Mouse (Mus musculus): ENCODE data around the gene Mast4. TPM values are rescaled to one million over a fixed set of nuclear protein-coding genes. Genes with fewer than 3 reads are reported as not detected.

The Mast4 gene
- polyA plus RNA-seq, 1 experiment = 0.27 TPM

DNA sequence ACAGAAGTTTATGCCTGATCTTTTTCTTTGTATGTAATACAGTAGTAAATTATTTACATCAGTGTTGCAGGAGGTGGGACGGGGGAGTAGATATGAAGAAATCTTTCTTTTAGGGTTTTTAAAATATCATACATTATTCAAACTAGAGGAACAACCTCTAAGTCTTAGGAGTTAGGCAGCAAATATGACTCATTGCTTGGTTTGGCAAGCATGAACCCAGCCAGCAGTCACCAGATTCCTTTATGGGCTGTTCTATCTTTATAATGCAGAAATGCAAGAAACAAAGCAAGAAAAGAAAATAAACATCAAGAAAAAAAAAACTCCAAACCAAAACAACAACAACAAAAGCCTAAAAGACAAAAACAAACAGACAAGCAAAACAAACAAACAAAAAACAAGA, 344.2 kb downstream of the Mast4 start:
- no peaks in the 10 kb centered on the region for H3K4me1 ChIP-seq (ENCODE audit: control insufficient read depth, insufficient read depth, low read length)
- H3K27ac ChIP-seq (ENCODE audit: insufficient read depth, low read depth, low read length) = no peak overlapping the region
- TF ChIP-seq CTCF (IDR thresholded peaks at IDR 0.05; ENCODE audit: low read depth, low read length) = no peak
- TF ChIP-seq POLR2A (IDR thresholded peaks at IDR 0.05; ENCODE audit: borderline replicate concordance, low read depth, low read length) = no peak
- H3K4me3 ChIP-seq (ENCODE audit: insufficient read depth, low read length) = no peak overlapping the region

DNA sequence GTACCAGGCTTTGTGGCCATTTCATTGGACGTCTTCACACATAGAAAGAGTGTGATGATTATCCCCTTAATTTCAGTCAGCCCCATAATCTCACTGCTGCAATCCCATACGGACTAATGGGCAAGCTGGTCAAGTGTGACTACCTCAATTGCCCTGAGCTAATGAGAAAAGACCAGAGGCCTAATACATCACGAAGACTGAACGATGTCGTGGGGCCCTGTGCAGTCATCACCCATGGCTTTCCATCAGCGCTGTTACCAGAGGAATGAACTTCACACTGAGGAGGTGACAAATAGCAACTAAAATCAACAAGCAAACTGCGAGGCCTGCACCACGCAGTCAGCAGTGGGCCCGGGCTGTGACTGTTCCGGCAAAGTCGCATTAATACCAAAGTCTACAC, 344.7 kb downstream of the Mast4 start:
- Histone ChIP-seq H3K4me1 (ENCODE audit: control insufficient read depth, insufficient read depth, low read length) (no peaks in the 10 kb centered on the region), H3K4me3 (ENCODE audit: insufficient read depth, low read length) (no peak overlapping the region), H3K27ac (ENCODE audit: insufficient read depth, low read depth, low read length) (no peak overlapping the region)
- TF ChIP-seq POLR2A (IDR thresholded peaks at IDR 0.05; ENCODE audit: borderline replicate concordance, low read depth, low read length) = no peak
- no peak for TF ChIP-seq CTCF (IDR thresholded peaks at IDR 0.05; ENCODE audit: low read depth, low read length)

DNA sequence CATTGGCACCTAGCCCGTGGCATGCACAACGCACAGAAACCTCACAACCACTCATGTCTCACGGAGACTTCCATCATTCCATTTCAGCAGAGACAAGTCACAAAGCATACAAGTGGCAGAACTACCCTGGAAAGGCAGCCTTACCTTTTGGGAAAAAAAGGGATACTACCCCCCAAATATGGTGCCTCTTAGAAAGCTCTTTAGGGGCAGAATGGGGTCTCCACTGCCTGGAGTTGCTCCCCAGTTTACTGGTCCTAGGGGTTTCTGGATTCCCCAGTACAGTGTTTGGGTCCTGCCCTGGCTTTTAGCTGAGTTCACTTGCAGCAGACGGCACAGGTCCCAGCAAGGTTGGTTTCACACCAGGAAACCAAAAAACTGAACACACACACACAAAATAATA, 345.3 kb downstream of the Mast4 start:
- no peak overlapping the region for H3K27ac ChIP-seq (ENCODE audit: insufficient read depth, low read depth, low read length)
- no peak overlapping the region for H3K4me3 ChIP-seq (ENCODE audit: insufficient read depth, low read length)
- TF ChIP-seq POLR2A (IDR thresholded peaks at IDR 0.05; ENCODE audit: borderline replicate concordance, low read depth, low read length) = no peak
- H3K4me1 ChIP-seq (ENCODE audit: control insufficient read depth, insufficient read depth, low read length) = no peaks in the 10 kb centered on the region

DNA sequence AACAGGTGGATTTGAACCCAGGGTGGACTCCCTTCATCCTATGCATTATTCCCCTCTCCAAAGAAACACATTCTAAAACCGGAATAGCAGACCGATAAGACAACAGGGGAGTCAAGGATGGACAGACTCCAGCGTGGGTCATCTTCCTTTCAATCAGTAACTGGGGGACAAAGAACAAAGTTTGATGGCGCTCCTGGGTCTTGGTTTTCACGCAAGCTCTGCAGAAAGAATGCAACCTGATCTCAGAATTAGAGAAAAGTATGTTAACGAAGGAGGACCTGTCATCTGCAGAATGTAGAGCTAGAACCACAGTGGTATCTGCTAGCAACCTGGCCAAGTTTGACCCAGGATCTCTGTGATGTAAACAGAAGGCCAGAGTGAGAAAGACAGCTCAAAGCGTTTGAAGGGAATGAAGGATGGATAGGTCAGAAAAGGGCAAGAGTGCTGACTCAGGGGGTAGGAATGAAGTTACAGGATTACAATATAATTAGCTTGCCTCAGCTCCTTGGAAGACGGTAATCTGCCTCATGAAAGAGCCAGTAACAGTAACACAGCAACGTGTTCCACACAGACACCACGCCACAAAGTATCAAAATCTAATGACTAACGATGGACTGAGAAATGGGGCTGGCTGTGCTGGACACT, 345.9 kb downstream of the Mast4 start:
- H3K27ac ChIP-seq (ENCODE audit: insufficient read depth, low read depth, low read length) = no peak overlapping the region
- TF ChIP-seq CTCF (IDR thresholded peaks at IDR 0.05; ENCODE audit: low read depth, low read length) (no peak), POLR2A (IDR thresholded peaks at IDR 0.05; ENCODE audit: borderline replicate concordance, low read depth, low read length) (no peak)

DNA sequence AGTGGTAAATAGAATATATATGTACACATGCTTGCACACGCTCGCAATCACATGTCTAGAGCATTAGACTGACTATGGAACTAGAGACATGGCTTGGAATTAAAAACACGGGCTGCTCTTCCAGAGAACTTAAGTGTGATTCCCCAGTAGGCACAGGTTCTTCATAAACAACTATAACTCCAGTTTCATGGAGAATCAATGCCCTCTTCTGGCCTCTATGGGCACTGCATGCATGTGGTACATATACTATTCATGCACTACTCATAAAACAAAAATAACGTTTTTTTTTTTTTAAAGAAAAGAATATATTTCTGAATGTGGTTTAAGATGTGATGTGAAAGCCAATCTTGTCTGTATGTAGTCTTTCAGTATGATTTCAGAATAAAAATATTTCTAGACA, 349.7 kb downstream of the Mast4 start:
- H3K4me1 ChIP-seq (ENCODE audit: control insufficient read depth, insufficient read depth, low read length) = no peaks in the 10 kb centered on the region
- no peak overlapping the region for H3K4me3 ChIP-seq (ENCODE audit: insufficient read depth, low read length)
- TF ChIP-seq CTCF (IDR thresholded peaks at IDR 0.05; ENCODE audit: low read depth, low read length) (no peak), POLR2A (IDR thresholded peaks at IDR 0.05; ENCODE audit: borderline replicate concordance, low read depth, low read length) (no peak)
- H3K27ac ChIP-seq (ENCODE audit: insufficient read depth, low read depth, low read length) = no peak overlapping the region

More for the DNA sequence above, 345.9 kb downstream of the Mast4 start:
- Histone ChIP-seq H3K4me1 (ENCODE audit: control insufficient read depth, insufficient read depth, low read length) (no peaks in the 10 kb centered on the region), H3K4me3 (ENCODE audit: insufficient read depth, low read length) (no peak overlapping the region)

DNA sequence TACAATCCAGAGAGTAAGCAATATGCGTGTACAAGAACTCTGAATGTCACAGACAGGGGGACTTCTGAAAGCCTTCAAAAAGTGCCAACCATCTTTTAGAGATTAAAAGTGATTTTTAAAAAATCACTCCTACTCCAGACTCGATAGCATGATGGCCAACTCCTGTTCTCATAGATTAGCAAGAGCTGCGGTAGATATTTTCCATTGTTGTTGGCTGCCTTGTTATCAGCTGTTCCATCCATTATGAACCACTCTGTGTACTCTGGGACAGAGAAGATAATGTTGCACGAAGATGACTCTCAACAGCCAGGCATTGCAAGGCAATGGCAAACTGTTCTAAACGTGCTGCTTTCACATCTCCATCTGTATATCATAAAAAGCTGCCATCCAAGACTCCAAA, 360.4 kb downstream of the Mast4 start:
- Histone ChIP-seq H3K4me1 (ENCODE audit: control insufficient read depth, insufficient read depth, low read length) (no peaks in the 10 kb centered on the region), H3K4me3 (ENCODE audit: insufficient read depth, low read length) (no peak overlapping the region)

DNA sequence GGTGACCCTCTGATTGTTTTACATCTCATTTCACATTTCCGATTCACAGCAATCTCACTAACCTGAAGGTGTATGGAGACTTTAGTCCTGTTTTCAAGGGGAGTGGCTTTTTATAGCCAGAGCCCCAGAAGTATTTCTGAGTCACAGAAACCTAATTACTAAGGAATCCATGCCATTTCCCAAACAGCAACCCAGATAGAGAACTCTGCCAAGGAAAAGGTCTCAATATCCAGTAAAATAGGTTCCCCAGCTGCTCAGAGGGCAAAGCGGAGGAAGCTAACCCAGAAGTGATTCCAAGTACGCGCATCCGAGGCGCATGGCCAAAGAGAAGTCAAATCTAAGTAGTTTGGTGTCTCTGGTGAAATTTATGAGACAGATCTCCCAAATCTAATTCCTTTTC, 370.8 kb downstream of the Mast4 start:
- no peak overlapping the region for H3K27ac ChIP-seq (ENCODE audit: insufficient read depth, low read depth, low read length)
- TF ChIP-seq POLR2A (IDR thresholded peaks at IDR 0.05; ENCODE audit: borderline replicate concordance, low read depth, low read length) = no peak
- no peak for TF ChIP-seq CTCF (IDR thresholded peaks at IDR 0.05; ENCODE audit: low read depth, low read length)
- no peaks in the 10 kb centered on the region for H3K4me1 ChIP-seq (ENCODE audit: control insufficient read depth, insufficient read depth, low read length)
- no peak overlapping the region for H3K4me3 ChIP-seq (ENCODE audit: insufficient read depth, low read length)

More for the DNA sequence above, 360.4 kb downstream of the Mast4 start:
- TF ChIP-seq POLR2A (IDR thresholded peaks at IDR 0.05; ENCODE audit: borderline replicate concordance, low read depth, low read length) = no peak
- H3K27ac ChIP-seq (ENCODE audit: insufficient read depth, low read depth, low read length) = no peak overlapping the region

DNA sequence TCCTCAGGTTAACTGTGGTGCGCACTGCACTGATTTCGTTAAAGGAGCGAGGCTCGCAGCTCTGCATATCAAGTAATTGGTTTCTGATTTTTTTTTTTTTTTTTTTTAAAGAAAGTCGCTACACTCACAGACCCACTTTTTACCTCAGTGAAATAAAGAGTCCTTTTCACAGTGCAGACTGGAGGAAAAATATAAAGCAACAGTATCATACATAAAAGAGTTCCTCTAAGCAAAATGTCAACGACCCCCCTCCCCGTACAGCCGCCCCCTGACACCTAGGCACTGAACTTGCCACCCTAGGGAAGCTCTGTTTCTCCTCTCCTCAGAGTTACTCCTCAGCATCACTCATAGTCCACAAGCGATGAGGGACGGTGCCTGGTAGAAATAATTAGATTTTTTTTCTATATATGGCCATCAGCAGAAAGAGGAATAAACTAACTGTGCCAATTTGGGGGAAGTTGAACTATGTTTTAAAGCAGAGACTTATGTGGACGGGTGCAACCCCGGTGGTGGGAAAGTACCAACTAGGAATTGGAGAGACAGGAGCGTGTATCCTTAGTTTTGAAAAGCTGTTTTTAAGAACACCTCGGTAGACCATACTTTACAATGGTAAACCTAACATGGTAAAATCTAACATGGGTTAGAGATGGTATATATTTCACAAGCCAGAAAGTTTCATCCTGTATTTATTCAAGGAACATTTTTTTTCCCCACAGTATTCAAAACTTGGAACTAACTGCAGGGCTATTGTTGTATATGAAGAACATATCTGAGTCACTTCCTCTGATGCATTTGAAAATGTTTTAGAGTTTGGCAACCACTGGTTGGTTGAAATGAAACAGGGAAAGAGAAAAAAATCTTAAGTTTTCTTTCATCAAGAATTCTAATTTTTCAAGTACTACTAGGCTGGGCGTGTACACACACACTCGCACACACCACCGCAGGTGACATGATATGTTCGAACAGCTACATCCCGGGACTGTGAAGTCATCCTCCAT, 375.7 kb downstream of the Mast4 start:
- TF ChIP-seq CTCF (IDR thresholded peaks at IDR 0.05; ENCODE audit: low read depth, low read length) = no peak
- TF ChIP-seq POLR2A (IDR thresholded peaks at IDR 0.05; ENCODE audit: borderline replicate concordance, low read depth, low read length) = no peak
- no peak overlapping the region for H3K4me3 ChIP-seq (ENCODE audit: insufficient read depth, low read length)
- no peak overlapping the region for H3K27ac ChIP-seq (ENCODE audit: insufficient read depth, low read depth, low read length)

DNA sequence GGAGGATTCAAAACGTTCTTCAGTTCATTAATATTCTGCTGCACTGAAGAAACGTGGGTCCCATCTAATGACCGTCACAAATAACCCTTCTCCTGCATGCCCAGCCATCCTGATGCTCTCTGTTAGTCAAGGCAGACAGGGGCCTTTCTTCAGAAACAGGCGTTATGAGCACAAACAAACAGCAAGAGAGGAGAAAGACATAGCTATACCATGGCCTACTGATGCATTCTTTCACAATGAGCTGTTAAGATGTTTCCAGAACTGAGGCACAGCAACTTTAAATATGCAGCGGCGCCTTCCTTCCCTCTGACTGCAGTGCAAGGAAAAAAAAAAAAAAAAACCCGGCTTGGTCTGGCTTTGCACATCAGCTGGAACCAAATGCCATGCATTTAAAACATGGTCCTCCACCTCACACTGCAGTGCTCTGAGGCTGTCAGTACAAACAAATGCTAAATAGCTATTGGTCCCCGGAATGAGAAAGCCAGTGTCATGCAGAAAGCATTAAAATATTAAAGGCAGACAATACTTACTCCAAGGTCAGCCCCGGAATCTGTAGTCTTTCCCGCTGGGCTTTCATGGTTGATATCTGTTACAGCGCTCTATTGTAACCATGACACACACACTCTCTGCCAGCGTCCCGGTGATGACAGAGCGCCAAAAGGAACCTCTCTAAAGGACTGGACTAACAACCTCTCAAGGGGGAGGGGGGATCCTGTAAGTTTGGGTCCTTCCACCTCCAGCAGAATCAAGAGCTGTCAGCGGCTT, 376.6 kb downstream of the Mast4 start:
- TF ChIP-seq CTCF (IDR thresholded peaks at IDR 0.05; ENCODE audit: low read depth, low read length) (no peak), POLR2A (IDR thresholded peaks at IDR 0.05; ENCODE audit: borderline replicate concordance, low read depth, low read length) (no peak)
- Histone ChIP-seq H3K4me1 (ENCODE audit: control insufficient read depth, insufficient read depth, low read length) (no peaks in the 10 kb centered on the region), H3K4me3 (ENCODE audit: insufficient read depth, low read length) (no peak overlapping the region), H3K27ac (ENCODE audit: insufficient read depth, low read depth, low read length) (no peak overlapping the region)

More for the DNA sequence above, 375.7 kb downstream of the Mast4 start:
- no peaks in the 10 kb centered on the region for H3K4me1 ChIP-seq (ENCODE audit: control insufficient read depth, insufficient read depth, low read length)
